Mouse (Mus musculus) stomach, postnatal 0 days (tissue): ENCODE measurements at regions not wholly inside any gene's neighbourhood (a gene's known extent, or its start where the extent isn't known, plus 50 kb on each side); places are given as distances from the start of the nearest gene placed in this dataset.

Experiments used
- CTCF ChIP-seq: IDR thresholded peaks from 2 replicates; pipeline ENCODE4 v1.5.1; 2016; ENCODE audit warnings: antibody characterized with exemption, low read depth, mild to moderate bottlenecking, moderate library complexity
- EP300 ChIP-seq: optimal IDR thresholded peaks from 2 replicates; pipeline ENCODE3; 2016; ENCODE audit warnings: antibody characterized with exemption

GRCm38 (mm10) chr6:104082242-104082641 is 410.3 kb upstream of the Cntn6 start:
- TF ChIP-seq CTCF (no peak), EP300 (no peak)
